ENCODE assay signal across 8 mouse cellular contexts in genomic region chr17:6827159-6827733, GRCm38 (mm10). TPM values are rescaled to one million over a fixed set of nuclear protein-coding genes. Genes with fewer than 3 reads are reported as not detected.
A peak's percentile ranks its signal among the peaks of the same experiment; 100 is the strongest.
DNase-seq lines count a peak whose midpoint lies in the region; ATAC-seq and TF ChIP-seq lines count a peak whose summit lies in the region.

No protein-coding gene starts in this region.

- H3K36me3 ChIP-seq in forebrain, postnatal 0 days (ENCODE audit: insufficient read depth) = no peaks in the 10 kb centered on the region
- H3K36me3 ChIP-seq in liver, embryonic 11.5 days (ENCODE audit: control insufficient read depth, insufficient read depth, low read length) = no peaks in the 10 kb centered on the region

- peak overlapping the region; percentile 77 for H3K4me2 ChIP-seq in forebrain, postnatal 0 days (ENCODE audit: low read depth)
- peak overlapping the region; percentile 89 for H3K4me2 ChIP-seq in liver, embryonic 11.5 days

- WGBS in lung, adult 2 months = 7% methylated on average over 10 of the region's 10 CpGs
- 24% methylated on average over 10 of the region's 10 CpGs for WGBS in forebrain, postnatal 0 days
- WGBS in liver, embryonic 11.5 days = 19% methylated on average over 10 of the region's 10 CpGs

- ATAC-seq in forebrain, postnatal 0 days = peak; percentile 45
- peak; percentile 77 for ATAC-seq in liver, embryonic 11.5 days (replicated peaks; ENCODE audit: low FRiP score)

- peak overlapping the region; percentile 86 for H3K4me3 ChIP-seq in lung, adult 2 months (replicated peaks; ENCODE audit: extremely low read depth, low read depth, low read length)
- H3K4me3 ChIP-seq in forebrain, postnatal 0 days (ENCODE audit: low read depth, low read length) = peak overlapping the region; percentile 54
- peak overlapping the region; percentile 63 for H3K4me3 ChIP-seq in liver, embryonic 11.5 days (ENCODE audit: low read depth, low read length)

- no peak for TF ChIP-seq POLR2A in lung, adult 2 months (IDR thresholded peaks at IDR 0.05; ENCODE audit: borderline replicate concordance, extremely low read depth, low read depth, low read length)

- DNase-seq in lung, adult 2 months = no peak
- DNase-seq in lung, postnatal 4 days = no peak
- DNase-seq in brain, adult 2 months (ENCODE audit: low read depth, low spot score) = peak; percentile 92
- DNase-seq in forebrain, postnatal 0 days = no peak
- no peak for DNase-seq in liver, embryonic 11.5 days (ENCODE audit: low spot score)
- peak; percentile 75 to 76 for DNase-seq in natural killer cell, adult 2 months (ENCODE audit: low spot score in 2 of 2)
- DNase-seq in cerebellum, adult 9-11 months = no peak
- no peak for DNase-seq in urinary bladder, postnatal 4 days (ENCODE audit: low spot score in 2 of 2)

- peaks cover 10% of the 10 kb centered on the region for H3K4me1 ChIP-seq in lung, adult 2 months (ENCODE audit: control insufficient read depth, insufficient read depth, low read length)
- peaks cover 7% of the 10 kb centered on the region for H3K4me1 ChIP-seq in forebrain, postnatal 0 days (ENCODE audit: insufficient read depth)
- H3K4me1 ChIP-seq in liver, embryonic 11.5 days (replicated peaks; ENCODE audit: control insufficient read depth, insufficient read depth, low read length) = peaks cover 9% of the 10 kb centered on the region

- H3K27me3 ChIP-seq in forebrain, postnatal 0 days (ENCODE audit: insufficient read depth, low read length) = no peaks in the 10 kb centered on the region
- H3K27me3 ChIP-seq in liver, embryonic 11.5 days (replicated peaks; ENCODE audit: control insufficient read depth, insufficient read depth, low read length) = no peaks in the 10 kb centered on the region

- peak overlapping the region; percentile 74 for H3K9ac ChIP-seq in forebrain, postnatal 0 days
- peak overlapping the region; percentile 83 for H3K9ac ChIP-seq in liver, embryonic 11.5 days (ENCODE audit: low read depth, low read length)

- no peaks in the 10 kb centered on the region for H3K9me3 ChIP-seq in forebrain, postnatal 0 days (ENCODE audit: low read length)
- no peaks in the 10 kb centered on the region for H3K9me3 ChIP-seq in liver, embryonic 11.5 days (ENCODE audit: control insufficient read depth, low read length)

- peak overlapping the region; percentile 98 for H3K27ac ChIP-seq in forebrain, postnatal 0 days (ENCODE audit: low read depth, low read length)
- H3K27ac ChIP-seq in liver, embryonic 11.5 days (ENCODE audit: low read depth, low read length) = peak overlapping the region; percentile 99

- TF ChIP-seq CTCF in lung, adult 2 months (IDR thresholded peaks at IDR 0.05; ENCODE audit: insufficient read depth, low read length) = no peak
- TF ChIP-seq CTCF in forebrain, postnatal 0 days (IDR thresholded peaks at IDR 0.05; ENCODE audit: low read depth) = no peak

RNA-seq across cellular contexts. Expression of gene Ezr, which starts 44.7 kb away (rescaled TPM):
- polyA plus RNA-seq in lung, adult 2 months (2012; rRNA removed) = 79.3 and 84.0 TPM in 2 replicates
- 37.8 and 45.4 TPM in 2 replicates for total RNA-seq in forebrain, postnatal 0 days (2014; rRNA removed)
- polyA plus RNA-seq in forebrain, postnatal 0 days (2015; fragmentation: Nextera tagmentation; extraction: Ambion mirVana) = 51.6 and 60.2 TPM in 2 replicates
- 96.2 and 97.3 TPM in 2 replicates for polyA plus RNA-seq in liver, embryonic 11.5 days (2014; fragmentation: Nextera tagmentation; extraction: Ambion mirVana)

Comparison
In these comparisons a context has a peak if more than half of its experiments do, and no peak if none do; other contexts are left out.
1. DNase-seq: peak in brain, adult 2 months (single experiment) and natural killer cell, adult 2 months (2 of 2); none in lung, adult 2 months (single experiment), lung, postnatal 4 days (0 of 2), forebrain, postnatal 0 days (single experiment), liver, embryonic 11.5 days (single experiment), cerebellum, adult 9-11 months (single experiment) and urinary bladder, postnatal 4 days (0 of 2).
2. Peak in every context shown above with its lines, with median percentiles within 50 percentile points of each other: H3K4me3 ChIP-seq.